ENCODE assay signal across 8 mouse cellular contexts in genomic region chr14:51884031-51884544, GRCm38 (mm10). TPM values are rescaled to one million over a fixed set of nuclear protein-coding genes. Genes with fewer than 3 reads are reported as not detected.
DNase-seq lines count a peak whose midpoint lies in the region; ATAC-seq and TF ChIP-seq lines count a peak whose summit lies in the region.

No protein-coding gene starts in this region.

- H3K36me3 ChIP-seq in forebrain, embryonic 16.5 days (ENCODE audit: control insufficient read depth, insufficient read depth), result peaks cover 5% of the 10 kb centered on the region
- peaks cover 21% of the 10 kb centered on the region for H3K36me3 ChIP-seq in macrophage (ENCODE audit: inconsistent target)

- H3K4me2 ChIP-seq in forebrain, embryonic 16.5 days (ENCODE audit: low read length), result peak overlapping the region; percentile 83

- ATAC-seq in forebrain, embryonic 16.5 days, result peak; percentile 26

- peak overlapping the region; percentile 70 for H3K9ac ChIP-seq in forebrain, embryonic 16.5 days (replicated peaks; ENCODE audit: low read depth, low read length)

- DNase-seq in gastrocnemius, adult 2 months, result no peak
- no peak for DNase-seq in gastrocnemius, postnatal 25 days
- DNase-seq in ES-CJ7 (ENCODE audit: low read depth, low spot score), result peak; percentile 32
- no peak for DNase-seq in ovary, adult 18-20 months (ENCODE audit: low spot score)
- no peak for DNase-seq in cerebellum, postnatal 25 days
- no peak for DNase-seq in layer of hippocampus, postnatal 36 days

- H3K79me2 ChIP-seq in macrophage (ENCODE audit: inconsistent target), result peaks cover 21% of the 10 kb centered on the region

- no peaks in the 10 kb centered on the region for H3K27me3 ChIP-seq in forebrain, embryonic 16.5 days (replicated peaks; ENCODE audit: control insufficient read depth, insufficient read depth, low read length)

- intact Hi-C loops in gastrocnemius, adult 2 months (cut with DNase I), result loop anchor here (1.0 to 10.0 kb wide), 3 partner anchors 138 to 395 kb away; partner anchors contain the start of genes Hnrnpc, Rab2b, Tox4 and Zfp219

- under 1% methylated on average over 14 of the region's 14 CpGs for WGBS in forebrain, embryonic 16.5 days
- under 1% methylated on average over 11 of the region's 14 CpGs for WGBS in macrophage (ENCODE audit: missing documents)

- TF ChIP-seq CTCF in gastrocnemius, adult 2 months (IDR thresholded peaks at IDR 0.05), result no peak

- H3K9me3 ChIP-seq in forebrain, embryonic 16.5 days (ENCODE audit: control insufficient read depth, low read length), result no peaks in the 10 kb centered on the region

- peak overlapping the region; percentile 78 for H3K4me3 ChIP-seq in gastrocnemius, adult 2 months
- peak overlapping the region; percentile 77 for H3K4me3 ChIP-seq in forebrain, embryonic 16.5 days (replicated peaks; ENCODE audit: low read length)
- H3K4me3 ChIP-seq in macrophage (ENCODE audit: inconsistent target), result peak overlapping the region; percentile 99

- peak overlapping the region; percentile 84 for H3K27ac ChIP-seq in gastrocnemius, adult 2 months
- H3K27ac ChIP-seq in forebrain, embryonic 16.5 days (ENCODE audit: low read length), result peak overlapping the region; percentile 75
- 0 out of 2 replicates have a peak overlapping the region, but pooled peaks have one; percentile 12 for H3K27ac ChIP-seq in macrophage

- H3K4me1 ChIP-seq in forebrain, embryonic 16.5 days (replicated peaks; ENCODE audit: control insufficient read depth, insufficient read depth, low read length), result peaks cover 14% of the 10 kb centered on the region

RNA-seq across cellular contexts. Expression of gene Mettl17, which starts 0.6 kb away (rescaled TPM):
- total RNA-seq in gastrocnemius, adult 2 months (2021), result 10 to 100 TPM; 11.5 to 12.9 TPM
- total RNA-seq in gastrocnemius, postnatal 25 days (2021), result 10 to 100 TPM in 1 of 2 experiments, 1 to 10 TPM in 1; 9.3 to 15.8 TPM
- polyA plus RNA-seq in forebrain, embryonic 16.5 days (2015; fragmentation: Nextera tagmentation; extraction: Ambion mirVana), result 69.0 and 94.7 TPM in 2 replicates
- 100 to 1,000 TPM in 2 of 26 experiments, 10 to 100 TPM in 24; 13.3 to 123 (median 53.1) TPM for total RNA-seq in macrophage (2018; cell fraction: chromatin; rRNA removed)
- 10 to 100 TPM in 1 of 26 experiments, 1 to 10 TPM in 25; 2.6 to 13.0 (median 5.4) TPM for total RNA-seq in macrophage (2018; cell fraction: cytosol; rRNA removed)
- 10 to 100 TPM in 20 of 26 experiments, 1 to 10 TPM in 6; 6.1 to 46.1 (median 20.8) TPM for total RNA-seq in macrophage (2018; cell fraction: nucleus; rRNA removed)
- 5.5 to 12.4 TPM (median 8.5 TPM) in 3 replicates for polyA plus RNA-seq in macrophage (2018)
- total RNA-seq in layer of hippocampus, postnatal 36 days (2021), result 10 to 100 TPM; 40.8 to 50.5 TPM

RNA-seq across cellular contexts. Expression of gene Slc39a2, which starts 8.6 kb away (rescaled TPM):
- 1 to 10 TPM in 1 of 2 experiments, under 1 TPM in 1; 0.69 to 1.1 TPM for total RNA-seq in gastrocnemius, adult 2 months (2021)
- under 1 TPM; 0.46 to 0.54 TPM for total RNA-seq in gastrocnemius, postnatal 25 days (2021)
- 1.5 and 2.6 TPM in 2 replicates for polyA plus RNA-seq in forebrain, embryonic 16.5 days (2015; fragmentation: Nextera tagmentation; extraction: Ambion mirVana)
- 1 to 10 TPM in 11 of 26 experiments, under 1 TPM in 9, not detected in 6; 0.33 to 3.5 (median 1.5) TPM for total RNA-seq in macrophage (2018; cell fraction: chromatin; rRNA removed)
- under 1 TPM in 12 of 26 experiments, not detected in 14; 0.04 to 0.19 (median 0.09) TPM for total RNA-seq in macrophage (2018; cell fraction: cytosol; rRNA removed)
- total RNA-seq in macrophage (2018; cell fraction: nucleus; rRNA removed), result 1 to 10 TPM in 3 of 26 experiments, under 1 TPM in 20, not detected in 3; 0.20 to 2.6 (median 0.53) TPM
- 0.16 to 0.27 TPM in 2 of 3 replicates, not detected in the other for polyA plus RNA-seq in macrophage (2018)
- 10 to 100 TPM in 1 of 2 experiments, 1 to 10 TPM in 1; 8.1 to 11.0 TPM for total RNA-seq in layer of hippocampus, postnatal 36 days (2021)

RNA-seq across cellular contexts. Expression of gene Ndrg2, which starts 29.9 kb away (rescaled TPM):
- total RNA-seq in gastrocnemius, adult 2 months (2021), result 1,000 to 10,000 TPM; 1,660 to 1,958 TPM
- 1,000 to 10,000 TPM; 1,373 to 1,538 TPM for total RNA-seq in gastrocnemius, postnatal 25 days (2021)
- 169 and 179 TPM in 2 replicates for polyA plus RNA-seq in forebrain, embryonic 16.5 days (2015; fragmentation: Nextera tagmentation; extraction: Ambion mirVana)
- total RNA-seq in macrophage (2018; cell fraction: chromatin; rRNA removed), result 1 to 10 TPM in 1 of 26 experiments, not detected in 25; 1.7 TPM
- not detected for total RNA-seq in macrophage (2018; cell fraction: cytosol; rRNA removed)
- total RNA-seq in macrophage (2018; cell fraction: nucleus; rRNA removed), result not detected
- polyA plus RNA-seq in macrophage (2018), result 0.14 TPM in 1 of 3 replicates, not detected in the others
- 100 to 1,000 TPM; 824 to 861 TPM for total RNA-seq in layer of hippocampus, postnatal 36 days (2021)

RNA-seq across cellular contexts. Expression of gene Ear6, which starts 30.6 kb away (rescaled TPM):
- not detected for total RNA-seq in gastrocnemius, adult 2 months (2021)
- total RNA-seq in gastrocnemius, postnatal 25 days (2021), result not detected
- not detected in 2 replicates for polyA plus RNA-seq in forebrain, embryonic 16.5 days (2015; fragmentation: Nextera tagmentation; extraction: Ambion mirVana)
- total RNA-seq in macrophage (2018; cell fraction: chromatin; rRNA removed), result not detected
- total RNA-seq in macrophage (2018; cell fraction: cytosol; rRNA removed), result not detected
- total RNA-seq in macrophage (2018; cell fraction: nucleus; rRNA removed), result not detected
- polyA plus RNA-seq in macrophage (2018), result 0.75 TPM in 1 of 3 replicates, not detected in the others
- not detected for total RNA-seq in layer of hippocampus, postnatal 36 days (2021)

RNA-seq across cellular contexts. Expression of gene Tppp2, which starts 34.1 kb away (rescaled TPM):
- total RNA-seq in gastrocnemius, adult 2 months (2021), result 1 to 10 TPM; 1.8 TPM
- 1 to 10 TPM in 1 of 2 experiments, under 1 TPM in 1; 0.62 to 1.1 TPM for total RNA-seq in gastrocnemius, postnatal 25 days (2021)
- not detected in 2 replicates for polyA plus RNA-seq in forebrain, embryonic 16.5 days (2015; fragmentation: Nextera tagmentation; extraction: Ambion mirVana)
- total RNA-seq in macrophage (2018; cell fraction: chromatin; rRNA removed), result not detected
- not detected for total RNA-seq in macrophage (2018; cell fraction: cytosol; rRNA removed)
- not detected for total RNA-seq in macrophage (2018; cell fraction: nucleus; rRNA removed)
- not detected in 3 replicates for polyA plus RNA-seq in macrophage (2018)
- not detected for total RNA-seq in layer of hippocampus, postnatal 36 days (2021)

Comparison
In these comparisons a context has a peak if more than half of its experiments do, and no peak if none do; other contexts are left out.
1. H3K27ac ChIP-seq: peak in every context shown above with its lines; median percentile 84 in gastrocnemius, adult 2 months; 75 in forebrain, embryonic 16.5 days; 12 in macrophage.
2. RNA of gene Slc39a2, which starts 8.6 kb away (total RNA-seq): 8.1 to 11.0 TPM in layer of hippocampus, postnatal 36 days; 0.69 to 1.1 TPM in gastrocnemius, adult 2 months and 0.46 to 0.54 TPM in gastrocnemius, postnatal 25 days; every median in the first group is over 4 times any median in the second.
3. Peak in every context shown above with its lines, with median percentiles within 50 percentile points of each other: H3K4me3 ChIP-seq.